Mouse (Mus musculus) small intestine, adult 2 months (tissue): ENCODE measurements around the gene Mvk.

Source experiments
- CTCF ChIP-seq: fragments of 200-500 bp; IDR thresholded peaks from 2 replicates; pipeline ENCODE4 v1.5.1; 2012; ENCODE audit warnings: low read depth, mild to moderate bottlenecking, control low read depth, inconsistent platforms, low read length, moderate library complexity, mixed read lengths; ENCODE audit not compliant: insufficient replicate concordance, insufficient read length; ENCODE audit errors: extremely low read depth
- POLR2A ChIP-seq: fragments of 200-500 bp; IDR thresholded peaks from 2 replicates; pipeline ENCODE4 v1.6.1; 2012; ENCODE audit warnings: low read depth, mild to moderate bottlenecking, control low read depth, inconsistent platforms, low read length, moderate library complexity

DNA sequence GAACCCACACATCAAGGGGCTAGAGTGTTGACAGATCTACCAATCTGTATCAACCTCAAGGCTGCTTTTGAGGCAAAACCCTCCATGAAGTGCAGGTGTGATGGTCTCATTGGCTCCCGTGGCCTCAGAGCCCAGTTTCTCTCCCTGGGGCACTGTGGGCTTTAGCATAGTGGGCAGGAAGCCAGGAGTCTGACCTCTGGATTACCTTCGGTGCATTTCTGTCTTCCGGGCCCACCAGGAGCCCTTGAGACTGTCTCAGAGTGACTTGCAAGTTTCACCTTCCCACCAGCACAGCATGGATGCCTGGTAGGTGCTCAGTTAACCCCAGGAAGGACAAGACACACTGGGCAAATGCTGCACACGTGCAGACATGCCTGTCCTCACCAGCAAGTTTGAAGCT is 63.9 kb downstream of the Mvk start:
- no peak for TF ChIP-seq POLR2A
- no peak for TF ChIP-seq CTCF
